Mouse (Mus musculus) spleen, adult 2 months (tissue): ENCODE measurements around the gene H1f0.

Experiments used
- CTCF ChIP-seq: fragments of 200-500 bp; IDR thresholded peaks from 2 replicates; pipeline ENCODE4 v1.5.1; 2011; ENCODE audit warnings: mild to moderate bottlenecking, inconsistent platforms; ENCODE audit not compliant: insufficient read depth, insufficient read length, insufficient replicate concordance; ENCODE audit errors: extremely low read depth
- POLR2A ChIP-seq: fragments of 200-500 bp; IDR thresholded peaks from 2 replicates; pipeline ENCODE4 v1.6.1; 2011; ENCODE audit warnings: low read depth, low read length, inconsistent platforms

DNA sequence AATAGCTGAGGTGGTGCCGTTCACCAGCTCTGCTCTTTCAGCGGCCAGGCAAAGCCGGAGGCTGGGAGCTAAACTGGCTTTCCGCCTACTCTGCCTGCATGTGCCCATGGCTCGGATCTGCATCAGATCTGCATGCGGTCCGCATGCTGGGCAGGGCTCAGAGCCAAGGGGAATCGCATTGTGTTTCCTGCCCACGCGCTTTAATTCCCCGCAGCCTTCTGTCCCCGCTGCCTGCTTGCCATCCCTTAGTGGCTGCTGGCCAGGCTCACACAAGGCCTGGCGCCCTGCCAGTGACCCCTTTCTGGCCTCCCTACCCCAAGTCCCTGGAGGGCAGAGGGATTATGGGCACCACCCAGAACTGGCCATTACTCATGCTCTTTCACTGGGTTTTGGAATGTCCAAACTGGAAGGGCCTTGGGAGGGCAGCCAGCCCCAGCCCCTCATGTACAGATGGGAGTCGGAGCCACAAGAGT is 39.7 kb upstream of the H1f0 start:
- no peak for TF ChIP-seq POLR2A
- TF ChIP-seq CTCF: no peak
